ENCODE assay signal across 32 mouse cellular contexts in the genomic region with DNA sequence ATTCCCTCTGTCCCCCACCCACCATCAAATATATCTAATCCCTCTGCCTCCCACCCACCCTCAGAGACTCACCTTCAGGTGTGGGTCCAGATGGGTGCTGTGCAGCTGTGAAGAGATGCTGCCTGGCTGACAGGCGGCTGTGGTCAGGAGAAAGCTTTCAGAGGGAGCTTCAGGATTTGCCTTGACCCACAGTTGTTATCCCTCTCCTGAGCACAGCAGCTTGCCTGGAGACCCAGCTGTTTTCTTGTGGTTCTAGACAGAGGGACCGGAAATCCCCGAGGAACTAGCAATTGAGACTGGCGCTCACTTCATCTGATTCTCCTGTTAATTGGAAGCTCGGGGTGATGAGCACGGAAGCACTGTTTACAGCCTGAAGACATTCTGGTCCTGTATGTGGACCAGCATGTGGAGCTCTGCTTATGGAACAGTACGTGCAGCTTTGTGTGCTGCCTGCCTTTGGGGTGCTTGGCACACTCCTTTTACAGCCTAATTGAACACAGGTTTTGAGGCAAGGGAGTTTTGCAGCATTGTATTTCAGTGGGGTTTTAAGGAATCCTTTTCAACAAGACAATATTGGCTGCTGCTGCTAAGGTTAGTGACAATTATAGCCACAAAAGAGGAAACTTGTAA. TPM values are rescaled to one million over a fixed set of nuclear protein-coding genes. Genes with fewer than 3 reads are reported as not detected.
A peak's percentile ranks its signal among the peaks of the same experiment; 100 is the strongest.
DNase-seq lines count a peak whose midpoint lies in the region; ATAC-seq and TF ChIP-seq lines count a peak whose summit lies in the region.
"Had no signal": no experiment of that assay in that cellular context is flagged by ENCODE, and none has a peak within 500 bp of the region (broad histone marks: within the 10 kb centered on the region; RNA-seq: fewer than 3 reads in every experiment).

No protein-coding gene starts in this region.

- H3K27me3 ChIP-seq in embryonic facial prominence, embryonic 15.5 days, result no peaks in the 10 kb centered on the region
- H3K27me3 ChIP-seq in intestine, postnatal 0 days (replicated peaks; ENCODE audit: control insufficient read depth, insufficient read depth, low read length), result no peaks in the 10 kb centered on the region
- H3K27me3 ChIP-seq: forebrain, embryonic 13.5 days; hindbrain, embryonic 13.5 days had no signal

- no peak for TF ChIP-seq CTCF in layer of hippocampus, adult 2 months (conservative IDR thresholded peaks at IDR 0.05)
- no peak for TF ChIP-seq CTCF in intestine, postnatal 0 days (IDR thresholded peaks at IDR 0.05; ENCODE audit: low read depth)

- no peak for DNase-seq in layer of hippocampus, adult 2 months (ENCODE audit: low spot score in 2 of 2)
- DNase-seq in layer of hippocampus, postnatal 14 days (ENCODE audit: low spot score in 2 of 2), result no peak
- DNase-seq in right cerebral cortex, postnatal 10 days (ENCODE audit: low spot score in 2 of 2), result peak; percentile 18
- DNase-seq in right cerebral cortex, postnatal 25 days, result no peak
- DNase-seq: adrenal gland, adult 2 months; adrenal gland, postnatal 14 days; cerebellum, adult 11 months; cerebellum, adult 2 months; cerebellum, adult 9-11 months; cerebellum, postnatal 25 days; gastrocnemius, postnatal 10 days; gastrocnemius, postnatal 36 days had no signal

- no peaks in the 10 kb centered on the region for H3K36me3 ChIP-seq in embryonic facial prominence, embryonic 15.5 days
- no peaks in the 10 kb centered on the region for H3K36me3 ChIP-seq in intestine, postnatal 0 days (ENCODE audit: control insufficient read depth, insufficient read depth)

- 0 out of 2 replicates have a peak overlapping the region, but pooled peaks have one; percentile 33 for H3K27ac ChIP-seq in layer of hippocampus, adult 2 months
- H3K27ac ChIP-seq in embryonic facial prominence, embryonic 15.5 days (replicated peaks), result peak overlapping the region; percentile 83
- H3K27ac ChIP-seq in intestine, postnatal 0 days (ENCODE audit: low read depth, low read length), result no peak overlapping the region
- H3K27ac ChIP-seq: forebrain, embryonic 10.5 days; forebrain, embryonic 13.5 days; hindbrain, embryonic 10.5 days; hindbrain, embryonic 13.5 days had no signal

- no peak overlapping the region for H3K4me3 ChIP-seq in layer of hippocampus, adult 2 months
- H3K4me3 ChIP-seq in embryonic facial prominence, embryonic 15.5 days (replicated peaks), result no peak overlapping the region
- H3K4me3 ChIP-seq in intestine, postnatal 0 days (ENCODE audit: low read depth, low read length), result no peak overlapping the region
- H3K4me3 ChIP-seq: forebrain, embryonic 10.5 days; forebrain, embryonic 13.5 days; hindbrain, embryonic 10.5 days; hindbrain, embryonic 13.5 days had no signal

- H3K9ac ChIP-seq in embryonic facial prominence, embryonic 15.5 days, result no peak overlapping the region
- no peak overlapping the region for H3K9ac ChIP-seq in intestine, postnatal 0 days (ENCODE audit: low read depth, low read length)
- H3K9ac ChIP-seq: forebrain, embryonic 13.5 days; hindbrain, embryonic 13.5 days had no signal

- no peaks in the 10 kb centered on the region for H3K9me3 ChIP-seq in embryonic facial prominence, embryonic 15.5 days (replicated peaks)
- no peaks in the 10 kb centered on the region for H3K9me3 ChIP-seq in intestine, postnatal 0 days (ENCODE audit: control insufficient read depth)
- H3K9me3 ChIP-seq: forebrain, embryonic 13.5 days; hindbrain, embryonic 13.5 days had no signal

- H3K4me2 ChIP-seq in embryonic facial prominence, embryonic 15.5 days (replicated peaks), result no peak overlapping the region
- no peak overlapping the region for H3K4me2 ChIP-seq in intestine, postnatal 0 days (replicated peaks; ENCODE audit: low read depth)
- H3K4me2 ChIP-seq: forebrain, embryonic 13.5 days; heart, embryonic 11.5 days; hindbrain, embryonic 13.5 days had no signal

- 42% methylated on average over 7 of the region's 7 CpGs for WGBS in embryonic facial prominence, embryonic 15.5 days
- WGBS in intestine, postnatal 0 days, result 96% methylated on average over 7 of the region's 7 CpGs

- ATAC-seq in embryonic facial prominence, embryonic 15.5 days (ENCODE audit: insufficient number of reproducible peaks, low FRiP score, low TSS enrichment, low read depth), result peak; percentile 72; the same call in 1 of the 2 replicates
- ATAC-seq in intestine, postnatal 0 days, result no peak
- ATAC-seq: CD4-positive, CD25-positive, alpha-beta regulatory T cell, adult 4 months; forebrain, embryonic 13.5 days; forebrain, embryonic 16.5 days; hindbrain, embryonic 16.5 days had no signal

- H3K4me1 ChIP-seq in embryonic facial prominence, embryonic 15.5 days, result no peaks in the 10 kb centered on the region
- H3K4me1 ChIP-seq in intestine, postnatal 0 days (replicated peaks; ENCODE audit: control insufficient read depth, insufficient read depth, low read length), result no peaks in the 10 kb centered on the region
- H3K4me1 ChIP-seq: forebrain, embryonic 10.5 days; forebrain, embryonic 13.5 days; hindbrain, embryonic 10.5 days; hindbrain, embryonic 13.5 days had no signal

RNA-seq across cellular contexts. Expression of a gene that starts 42.5 kb away (rescaled TPM):
- total RNA-seq in layer of hippocampus, adult 2 months (2021), result not detected
- not detected for total RNA-seq in layer of hippocampus, postnatal 14 days (2021)
- not detected in 2 replicates for polyA plus RNA-seq in embryonic facial prominence, embryonic 15.5 days (2015; fragmentation: Nextera tagmentation; extraction: Ambion mirVana)
- not detected in 2 replicates for polyA plus RNA-seq in intestine, postnatal 0 days (2015; fragmentation: Nextera tagmentation; extraction: Ambion mirVana)
- total RNA-seq: adrenal gland, adult 2 months; adrenal gland, postnatal 14 days; adrenal gland, postnatal 4 days; common myeloid progenitor, adult 5-6 weeks; gastrocnemius, adult 18-20 months; gastrocnemius, postnatal 10 days; gastrocnemius, postnatal 36 days; granulocyte monocyte progenitor cell, adult 5-6 weeks; heart, adult 8-10 months; heart, postnatal 25 days; MEL had no signal
- polyA plus RNA-seq: adrenal gland, adult 2 months; C2C12; CD4-positive, CD25-positive, alpha-beta regulatory T cell, adult 4 months; forebrain, embryonic 10.5 days; forebrain, embryonic 13.5 days; forebrain, embryonic 16.5 days; heart, embryonic 11.5 days; heart, embryonic 14.5 days; heart, postnatal 0 days; hindbrain, embryonic 10.5 days; hindbrain, embryonic 13.5 days; hindbrain, embryonic 16.5 days had no signal

RNA-seq across cellular contexts. Expression of a gene that starts 51.9 kb away (rescaled TPM):
- total RNA-seq in layer of hippocampus, adult 2 months (2021), result not detected
- not detected for total RNA-seq in layer of hippocampus, postnatal 14 days (2021)
- polyA plus RNA-seq in embryonic facial prominence, embryonic 15.5 days (2015; fragmentation: Nextera tagmentation; extraction: Ambion mirVana), result not detected in 2 replicates
- not detected in 2 replicates for polyA plus RNA-seq in intestine, postnatal 0 days (2015; fragmentation: Nextera tagmentation; extraction: Ambion mirVana)
- total RNA-seq: adrenal gland, adult 2 months; adrenal gland, postnatal 14 days; adrenal gland, postnatal 4 days; common myeloid progenitor, adult 5-6 weeks; gastrocnemius, adult 18-20 months; gastrocnemius, postnatal 10 days; gastrocnemius, postnatal 36 days; granulocyte monocyte progenitor cell, adult 5-6 weeks; heart, adult 8-10 months; heart, postnatal 25 days; MEL had no signal
- polyA plus RNA-seq: adrenal gland, adult 2 months; C2C12; CD4-positive, CD25-positive, alpha-beta regulatory T cell, adult 4 months; cerebellum, adult 2 months; forebrain, embryonic 10.5 days; forebrain, embryonic 13.5 days; forebrain, embryonic 16.5 days; heart, embryonic 11.5 days; heart, embryonic 14.5 days; heart, postnatal 0 days; hindbrain, embryonic 10.5 days; hindbrain, embryonic 13.5 days; hindbrain, embryonic 16.5 days had no signal

RNA-seq across cellular contexts. Expression of a gene that starts 54.5 kb away (rescaled TPM):
- total RNA-seq in layer of hippocampus, adult 2 months (2021), result 100 to 1,000 TPM; 103 to 107 TPM
- total RNA-seq in layer of hippocampus, postnatal 14 days (2021), result 10 to 100 TPM; 92.7 to 98.3 TPM
- 3.2 and 3.5 TPM in 2 replicates for polyA plus RNA-seq in embryonic facial prominence, embryonic 15.5 days (2015; fragmentation: Nextera tagmentation; extraction: Ambion mirVana)
- 0.81 and 0.85 TPM in 2 replicates for polyA plus RNA-seq in intestine, postnatal 0 days (2015; fragmentation: Nextera tagmentation; extraction: Ambion mirVana)
- total RNA-seq: common myeloid progenitor, adult 5-6 weeks; granulocyte monocyte progenitor cell, adult 5-6 weeks; MEL had no signal
- polyA plus RNA-seq: C2C12; CD4-positive, CD25-positive, alpha-beta regulatory T cell, adult 4 months had no signal

Comparison
In these comparisons a context has a peak if more than half of its experiments do, and no peak if none do; other contexts are left out.
1. DNase-seq: peak in right cerebral cortex, postnatal 10 days (2 of 2); none in layer of hippocampus, adult 2 months (0 of 2), layer of hippocampus, postnatal 14 days (0 of 2) and right cerebral cortex, postnatal 25 days (single experiment).